ENCODE assay signal across 31 mouse cellular contexts in the genomic region with DNA sequence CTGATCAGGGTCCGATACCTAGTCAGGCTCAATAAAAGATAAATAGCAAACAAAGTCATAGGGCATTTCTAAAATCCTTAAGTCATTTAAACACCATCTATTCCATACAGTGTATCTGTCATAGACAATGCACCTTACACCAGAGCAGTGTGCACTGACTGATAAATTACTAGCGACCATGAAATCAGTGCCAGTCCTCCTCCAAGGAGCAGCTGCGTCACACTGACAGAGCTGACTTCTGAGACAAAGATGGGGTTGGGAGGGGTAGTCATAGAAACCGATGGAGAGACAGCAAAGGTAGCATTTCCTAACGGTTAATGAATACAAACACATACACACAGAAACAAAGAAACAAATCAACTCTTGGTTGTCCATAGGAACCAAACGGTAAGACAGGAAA. TPM values are rescaled to one million over a fixed set of nuclear protein-coding genes. Genes with fewer than 3 reads are reported as not detected.
DNase-seq lines count a peak whose midpoint lies in the region; ATAC-seq and TF ChIP-seq lines count a peak whose summit lies in the region.
"Had no signal": no experiment of that assay in that cellular context is flagged by ENCODE, and none has a peak within 500 bp of the region (broad histone marks: within the 10 kb centered on the region; RNA-seq: fewer than 3 reads in every experiment).

No protein-coding gene starts in this region.

- peaks cover 56% of the 10 kb centered on the region for H3K36me3 ChIP-seq in forebrain, embryonic 13.5 days (ENCODE audit: poor library complexity, severe bottlenecking)
- H3K36me3 ChIP-seq in forebrain, embryonic 12.5 days (replicated peaks), result peaks cover 49% of the 10 kb centered on the region
- H3K36me3 ChIP-seq in hindbrain, embryonic 12.5 days, result peaks cover 47% of the 10 kb centered on the region
- peaks cover 79% of the 10 kb centered on the region for H3K36me3 ChIP-seq in hindbrain, embryonic 10.5 days
- peaks cover 42% of the 10 kb centered on the region for H3K36me3 ChIP-seq in neural tube, embryonic 12.5 days
- peaks cover 51% of the 10 kb centered on the region for H3K36me3 ChIP-seq in neural tube, embryonic 15.5 days
- peaks cover 18% of the 10 kb centered on the region for H3K36me3 ChIP-seq in midbrain, postnatal 0 days (ENCODE audit: insufficient read depth, low read length)

- ATAC-seq in forebrain, embryonic 13.5 days, result 0 out of 2 replicates have a peak, but pooled peaks have one; percentile 27
- no peak for ATAC-seq in forebrain, embryonic 12.5 days (ENCODE audit: low FRiP score)
- peak; percentile 69 for ATAC-seq in hindbrain, embryonic 12.5 days (ENCODE audit: low FRiP score)
- ATAC-seq in neural tube, embryonic 12.5 days (ENCODE audit: low FRiP score, low read depth), result 0 out of 2 replicates have a peak, but pooled peaks have one; percentile 70
- no peak for ATAC-seq in neural tube, embryonic 15.5 days (ENCODE audit: low FRiP score)
- ATAC-seq in midbrain, postnatal 0 days (ENCODE audit: low FRiP score), result no peak
- ATAC-seq: activated CD4-positive, CD25-positive, alpha-beta regulatory T cell, adult 4 months; liver, embryonic 12.5 days had no signal

- TF ChIP-seq CTCF in midbrain, postnatal 0 days (IDR thresholded peaks at IDR 0.05), result no peak

- no peaks in the 10 kb centered on the region for H3K4me1 ChIP-seq in forebrain, embryonic 13.5 days
- no peaks in the 10 kb centered on the region for H3K4me1 ChIP-seq in forebrain, embryonic 12.5 days
- H3K4me1 ChIP-seq in hindbrain, embryonic 12.5 days, result 0 out of 2 replicates have a peak, but pooled peaks cover 2% of the 10 kb centered on the region
- no peaks in the 10 kb centered on the region for H3K4me1 ChIP-seq in hindbrain, embryonic 10.5 days (replicated peaks)
- H3K4me1 ChIP-seq in neural tube, embryonic 12.5 days, result no peaks in the 10 kb centered on the region
- H3K4me1 ChIP-seq in neural tube, embryonic 15.5 days, result no peaks in the 10 kb centered on the region
- H3K4me1 ChIP-seq in midbrain, postnatal 0 days (ENCODE audit: insufficient read depth, low read length), result no peaks in the 10 kb centered on the region
- H3K4me1 ChIP-seq: kidney, embryonic 15.5 days; liver, embryonic 12.5 days; midbrain, embryonic 12.5 days had no signal

- no peak overlapping the region for H3K27ac ChIP-seq in forebrain, embryonic 13.5 days
- no peak overlapping the region for H3K27ac ChIP-seq in forebrain, embryonic 12.5 days
- H3K27ac ChIP-seq in hindbrain, embryonic 12.5 days, result no peak overlapping the region
- H3K27ac ChIP-seq in hindbrain, embryonic 10.5 days, result no peak overlapping the region
- H3K27ac ChIP-seq in neural tube, embryonic 12.5 days, result no peak overlapping the region
- no peak overlapping the region; the same call in 1 of the 2 replicates for H3K27ac ChIP-seq in neural tube, embryonic 15.5 days (replicated peaks)
- no peak overlapping the region for H3K27ac ChIP-seq in midbrain, postnatal 0 days (ENCODE audit: low read depth, low read length)
- H3K27ac ChIP-seq: kidney, embryonic 15.5 days; liver, embryonic 12.5 days; midbrain, embryonic 12.5 days had no signal

- no peak for DNase-seq in hindbrain, embryonic 10.5 days (ENCODE audit: low spot score)
- peak; percentile 19 for DNase-seq in midbrain, postnatal 0 days (ENCODE audit: low spot score)
- DNase-seq in layer of hippocampus, adult 9-10 months (ENCODE audit: low spot score), result no peak
- DNase-seq: adrenal gland, adult 2 months; cerebellum, adult 11 months; cerebellum, adult 9-10 months; cerebellum, postnatal 36 days; gastrocnemius, postnatal 25 days; heart, adult 18-20 months; heart, postnatal 4 days; kidney, adult 18-20 months; kidney, postnatal 36 days; layer of hippocampus, postnatal 36 days; left cerebral cortex, postnatal 4 days; lung, adult 2 months; lung, postnatal 10 days; right cerebral cortex, adult 18-20 months; spleen, adult 18-20 months; thymus, postnatal 14 days had no signal

- H3K9ac ChIP-seq in forebrain, embryonic 13.5 days, result no peak overlapping the region
- no peak overlapping the region for H3K9ac ChIP-seq in forebrain, embryonic 12.5 days
- H3K9ac ChIP-seq in hindbrain, embryonic 12.5 days, result no peak overlapping the region
- H3K9ac ChIP-seq in neural tube, embryonic 12.5 days, result no peak overlapping the region
- H3K9ac ChIP-seq in neural tube, embryonic 15.5 days (replicated peaks), result no peak overlapping the region
- H3K9ac ChIP-seq in midbrain, postnatal 0 days (replicated peaks; ENCODE audit: low read length, poor library complexity, severe bottlenecking), result no peak overlapping the region
- H3K9ac ChIP-seq: kidney, embryonic 15.5 days; liver, embryonic 12.5 days; midbrain, embryonic 12.5 days had no signal

- no peak overlapping the region for H3K4me3 ChIP-seq in forebrain, embryonic 13.5 days
- H3K4me3 ChIP-seq in forebrain, embryonic 12.5 days (replicated peaks), result no peak overlapping the region
- no peak overlapping the region for H3K4me3 ChIP-seq in hindbrain, embryonic 12.5 days
- no peak overlapping the region for H3K4me3 ChIP-seq in hindbrain, embryonic 10.5 days
- H3K4me3 ChIP-seq in neural tube, embryonic 12.5 days, result no peak overlapping the region
- H3K4me3 ChIP-seq in neural tube, embryonic 15.5 days (replicated peaks), result no peak overlapping the region
- no peak overlapping the region for H3K4me3 ChIP-seq in midbrain, postnatal 0 days (ENCODE audit: low read depth, low read length)
- H3K4me3 ChIP-seq: kidney, embryonic 15.5 days; liver, embryonic 12.5 days; midbrain, embryonic 12.5 days; myocyte had no signal

- 75% methylated on average over 6 of the region's 6 CpGs for WGBS in forebrain, embryonic 13.5 days
- 79% methylated on average over 6 of the region's 6 CpGs for WGBS in forebrain, embryonic 12.5 days
- WGBS in hindbrain, embryonic 12.5 days, result 65% methylated on average over 6 of the region's 6 CpGs
- WGBS in hindbrain, embryonic 10.5 days, result 76% methylated on average over 6 of the region's 6 CpGs
- WGBS in neural tube, embryonic 12.5 days, result 53% methylated on average over 6 of the region's 6 CpGs
- 42% methylated on average over 6 of the region's 6 CpGs for WGBS in neural tube, embryonic 15.5 days
- 66% methylated on average over 6 of the region's 6 CpGs for WGBS in midbrain, postnatal 0 days

- H3K9me3 ChIP-seq in forebrain, embryonic 13.5 days (replicated peaks), result no peaks in the 10 kb centered on the region
- H3K9me3 ChIP-seq in forebrain, embryonic 12.5 days, result no peaks in the 10 kb centered on the region
- H3K9me3 ChIP-seq in hindbrain, embryonic 12.5 days (replicated peaks), result no peaks in the 10 kb centered on the region
- no peaks in the 10 kb centered on the region for H3K9me3 ChIP-seq in hindbrain, embryonic 10.5 days
- H3K9me3 ChIP-seq in neural tube, embryonic 12.5 days, result no peaks in the 10 kb centered on the region
- no peaks in the 10 kb centered on the region for H3K9me3 ChIP-seq in neural tube, embryonic 15.5 days (replicated peaks)
- H3K9me3 ChIP-seq in midbrain, postnatal 0 days (ENCODE audit: low read length), result no peaks in the 10 kb centered on the region
- H3K9me3 ChIP-seq: kidney, embryonic 15.5 days; liver, embryonic 12.5 days; midbrain, embryonic 12.5 days had no signal

- no peaks in the 10 kb centered on the region for H3K27me3 ChIP-seq in forebrain, embryonic 13.5 days
- H3K27me3 ChIP-seq in forebrain, embryonic 12.5 days, result no peaks in the 10 kb centered on the region
- H3K27me3 ChIP-seq in hindbrain, embryonic 12.5 days, result no peaks in the 10 kb centered on the region
- no peaks in the 10 kb centered on the region for H3K27me3 ChIP-seq in hindbrain, embryonic 10.5 days (ENCODE audit: insufficient read depth, poor library complexity, severe bottlenecking)
- no peaks in the 10 kb centered on the region for H3K27me3 ChIP-seq in neural tube, embryonic 12.5 days (replicated peaks)
- no peaks in the 10 kb centered on the region for H3K27me3 ChIP-seq in neural tube, embryonic 15.5 days (replicated peaks)
- no peaks in the 10 kb centered on the region for H3K27me3 ChIP-seq in midbrain, postnatal 0 days (ENCODE audit: insufficient read depth, low read length)
- H3K27me3 ChIP-seq: CH12.LX; kidney, embryonic 15.5 days; liver, embryonic 12.5 days; midbrain, embryonic 12.5 days had no signal

- no peak overlapping the region for H3K4me2 ChIP-seq in forebrain, embryonic 13.5 days
- no peak overlapping the region for H3K4me2 ChIP-seq in forebrain, embryonic 12.5 days
- no peak overlapping the region for H3K4me2 ChIP-seq in hindbrain, embryonic 12.5 days (replicated peaks)
- H3K4me2 ChIP-seq in neural tube, embryonic 12.5 days (replicated peaks), result no peak overlapping the region
- no peak overlapping the region for H3K4me2 ChIP-seq in neural tube, embryonic 15.5 days
- H3K4me2 ChIP-seq in midbrain, postnatal 0 days (ENCODE audit: low read depth, low read length, poor library complexity, severe bottlenecking), result no peak overlapping the region
- H3K4me2 ChIP-seq: heart, embryonic 11.5 days; kidney, embryonic 15.5 days; liver, embryonic 12.5 days; midbrain, embryonic 12.5 days had no signal

RNA-seq across cellular contexts. Expression of a gene that starts 58.4 kb away (rescaled TPM):
- polyA plus RNA-seq in forebrain, embryonic 13.5 days (2015; fragmentation: Nextera tagmentation; extraction: Ambion mirVana), result 37.1 and 40.0 TPM in 2 replicates
- 44.6 and 46.0 TPM in 2 replicates for polyA plus RNA-seq in forebrain, embryonic 12.5 days (2016; fragmentation: Nextera tagmentation; extraction: Ambion mirVana)
- 51.0 and 52.6 TPM in 2 replicates for polyA plus RNA-seq in hindbrain, embryonic 12.5 days (2016; fragmentation: Nextera tagmentation; extraction: Ambion mirVana)
- 35.3 and 37.4 TPM in 2 replicates for polyA plus RNA-seq in hindbrain, embryonic 10.5 days (2016; fragmentation: Nextera tagmentation; extraction: Ambion mirVana)
- 45.1 and 48.1 TPM in 2 replicates for polyA plus RNA-seq in neural tube, embryonic 12.5 days (2016; fragmentation: Nextera tagmentation; extraction: Ambion mirVana)
- 40.8 and 43.9 TPM in 2 replicates for polyA plus RNA-seq in neural tube, embryonic 15.5 days (2015; fragmentation: Nextera tagmentation; extraction: Ambion mirVana)
- total RNA-seq in midbrain, postnatal 0 days (2014; rRNA removed), result 41.4 and 44.1 TPM in 2 replicates
- polyA plus RNA-seq in midbrain, postnatal 0 days (2015; fragmentation: Nextera tagmentation; extraction: Ambion mirVana), result 20.1 and 22.9 TPM in 2 replicates

Comparison
In these comparisons a context has a peak if more than half of its experiments do, and no peak if none do; other contexts are left out.
1. ATAC-seq: peak in forebrain, embryonic 13.5 days (single experiment), hindbrain, embryonic 12.5 days (single experiment) and neural tube, embryonic 12.5 days (single experiment); none in forebrain, embryonic 12.5 days (single experiment), neural tube, embryonic 15.5 days (single experiment) and midbrain, postnatal 0 days (single experiment).